Mouse (Mus musculus) heart, postnatal 0 days (tissue): Measurements from ENCODE around the gene Colgalt2. TPM values are rescaled to one million over a fixed set of nuclear protein-coding genes. Genes with fewer than 3 reads are reported as not detected.
A peak's percentile ranks its signal among the peaks of the same experiment; 100 is the strongest.

ENCODE experiments used
- ATAC-seq: fragments of 200-750 bp; cut with Nextera tagmentation; 2 replicates; pipeline ENCODE4 v1.8.0; 2017; ENCODE audit warnings: low read depth, moderate number of reproducible peaks, moderate library complexity; ENCODE audit not compliant: insufficient read depth
- DNase-seq: peaks from one replicate; pipeline ENCODE4 v3.0.0-alpha.2; 2016; ENCODE audit warnings: low spot score
- H3K27ac ChIP-seq: fragments of 300-500 bp; sonication (generic); 2 replicates; pipeline ENCODE4 v1.5.1; 2014; ENCODE audit warnings: low read depth, mild to moderate bottlenecking
- H3K27me3 ChIP-seq: fragments of 300-500 bp; sonication (generic); 2 replicates; pipeline ENCODE4 v1.6.1; 2014; ENCODE audit warnings: low read length, mixed read lengths; ENCODE audit not compliant: control insufficient read depth, insufficient read depth
- H3K36me3 ChIP-seq: fragments of 300-500 bp; sonication (generic); replicated peaks from 2 replicates; pipeline ENCODE4 v1.6.1; 2014; ENCODE audit warnings: low read length, mixed read lengths; ENCODE audit not compliant: control insufficient read depth, insufficient read depth
- H3K4me1 ChIP-seq: fragments of 300-500 bp; sonication (generic); 2 replicates; pipeline ENCODE4 v1.6.1; 2014; ENCODE audit warnings: antibody characterized with exemption; ENCODE audit not compliant: control insufficient read depth, insufficient read depth
- H3K4me2 ChIP-seq: fragments of 300-500 bp; sonication (generic); 2 replicates; pipeline ENCODE4 v1.6.1; 2014; ENCODE audit warnings: low read depth, mild to moderate bottlenecking, low read length, moderate library complexity
- H3K4me3 ChIP-seq: fragments of 300-500 bp; sonication (generic); 2 replicates; pipeline ENCODE4 v1.5.1; 2014; ENCODE audit warnings: low read depth, low read length
- H3K9ac ChIP-seq: fragments of 300-500 bp; sonication (generic); replicated peaks from 2 replicates; pipeline ENCODE4 v1.6.1; 2014; ENCODE audit warnings: low read depth, low read length, mixed read lengths
- H3K9me3 ChIP-seq: fragments of 300-500 bp; sonication (generic); replicated peaks from 2 replicates; pipeline ENCODE4 v1.6.1; 2016; ENCODE audit warnings: low read length; ENCODE audit not compliant: control insufficient read depth
- CTCF ChIP-seq: IDR thresholded peaks from 2 replicates; pipeline ENCODE4 v1.5.1; 2016; ENCODE audit warnings: antibody characterized with exemption, control low read depth, low read depth
- EP300 ChIP-seq: IDR thresholded peaks from 2 replicates; pipeline ENCODE4 v1.6.1; 2016; ENCODE audit warnings: antibody characterized with exemption, low read depth
- WGBS: fragments of 180-500 bp; shearing (Covaris S2); extraction: QIAGEN DNeasy Blood & Tissue Kit; methylation state at CpG from one replicate; pipeline ENCODE4 v1.1.7; 2014; 5-methylcytosine and 5-hydroxymethylcytosine counted together
- polyA plus RNA-seq: library from polyadenylated mRNA; unstranded; fragments of >200 nt; fragmentation: Nextera tagmentation; extraction: Ambion mirVana; gene quantifications from 2 replicates; pipeline ENCODE4 v1.2.1, GENCODE M21; 2015
- total RNA-seq: library from RNA; depleted of rRNA; stranded (reverse); fragments of >200 nt; gene quantifications from 2 replicates; pipeline ENCODE4 v1.2.3, GENCODE M21; 2014; ENCODE audit warnings: low replicate concordance

Gene Colgalt2
- total and polyA plus RNA-seq, 2 experiments from 2014 or later, result 1.7 to 4.6 TPM

DNA sequence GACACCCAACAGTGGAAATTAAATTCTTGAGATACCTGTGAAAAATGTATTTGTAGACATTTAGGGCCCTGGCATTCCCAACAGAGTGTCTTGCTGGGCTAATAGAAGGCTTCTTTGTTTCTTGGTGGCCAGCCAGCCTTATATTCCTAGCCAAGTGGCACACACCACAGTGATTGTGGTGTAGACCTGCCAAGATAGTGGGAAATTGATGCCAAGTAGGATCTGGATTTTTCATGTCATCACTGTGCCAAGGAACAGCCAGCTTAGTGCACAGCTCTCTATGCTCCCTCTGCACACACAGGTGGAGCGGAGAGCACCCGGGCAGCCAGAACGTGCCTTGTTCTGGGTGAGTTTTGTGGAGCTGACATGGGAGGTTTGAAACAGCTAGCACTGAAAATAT is 11.0 kb downstream of the Colgalt2 start:
- no peak overlapping the region for H3K27ac ChIP-seq
- no peaks in the 10 kb centered on the region for H3K4me1 ChIP-seq
- no peak overlapping the region for H3K4me3 ChIP-seq
- H3K27me3 ChIP-seq, result no peaks in the 10 kb centered on the region
- H3K36me3 ChIP-seq, result no peaks in the 10 kb centered on the region; the same call in 1 of the 2 replicates
- ATAC-seq (no peak), DNase-seq (no peak)
- no peak overlapping the region for H3K4me2 ChIP-seq
- no peaks in the 10 kb centered on the region for H3K9me3 ChIP-seq
- TF ChIP-seq EP300 (no peak), CTCF (no peak)
- H3K9ac ChIP-seq, result no peak overlapping the region
- WGBS, result 92% methylated on average over 3 of the region's 3 CpGs

DNA sequence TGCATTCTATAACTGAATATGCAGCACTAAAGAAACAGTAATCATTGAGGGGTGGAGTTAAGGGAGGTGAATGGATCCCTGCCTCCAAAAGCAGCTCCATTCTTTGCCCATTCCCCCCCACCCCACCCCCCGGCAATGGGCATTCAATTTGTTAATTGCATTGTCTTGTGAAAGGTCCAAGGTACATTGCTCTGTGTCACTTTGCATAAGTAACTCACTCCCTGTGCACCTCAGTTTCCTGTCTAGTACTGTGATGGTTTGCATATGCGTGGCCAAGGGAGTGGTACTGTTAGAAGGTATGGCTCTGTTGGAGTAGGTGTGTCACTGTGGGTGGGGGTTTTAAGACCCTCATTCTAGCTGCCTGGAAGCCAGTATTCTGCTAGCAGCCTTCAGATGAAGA is 13.5 kb downstream of the Colgalt2 start:
- Histone ChIP-seq H3K4me3 (no peak overlapping the region), H3K27ac (no peak overlapping the region), H3K4me2 (no peak overlapping the region), H3K4me1 (no peaks in the 10 kb centered on the region), H3K9me3 (no peaks in the 10 kb centered on the region), H3K9ac (no peak overlapping the region), H3K27me3 (no peaks in the 10 kb centered on the region), H3K36me3 (no peaks in the 10 kb centered on the region; the same call in 1 of the 2 replicates)
- DNase-seq (no peak), ATAC-seq (no peak)
- 94% methylated on average over 2 of the region's 2 CpGs for WGBS
- TF ChIP-seq CTCF, result no peak
- no peak for TF ChIP-seq EP300

GRCm38 (mm10) chr1:152413961-152414360 is 14.3 kb downstream of the Colgalt2 start:
- no peaks in the 10 kb centered on the region for H3K9me3 ChIP-seq
- no peaks in the 10 kb centered on the region for H3K4me1 ChIP-seq
- WGBS, result 60% methylated on average over 1 of the region's 1 CpGs
- no peak overlapping the region for H3K9ac ChIP-seq
- ATAC-seq, result no peak
- H3K4me2 ChIP-seq, result no peak overlapping the region
- no peak overlapping the region for H3K27ac ChIP-seq
- H3K27me3 ChIP-seq, result no peaks in the 10 kb centered on the region
- TF ChIP-seq EP300 (no peak), CTCF (no peak)
- no peak for DNase-seq
- no peak overlapping the region for H3K4me3 ChIP-seq
- H3K36me3 ChIP-seq, result no peaks in the 10 kb centered on the region; the same call in 1 of the 2 replicates

DNA sequence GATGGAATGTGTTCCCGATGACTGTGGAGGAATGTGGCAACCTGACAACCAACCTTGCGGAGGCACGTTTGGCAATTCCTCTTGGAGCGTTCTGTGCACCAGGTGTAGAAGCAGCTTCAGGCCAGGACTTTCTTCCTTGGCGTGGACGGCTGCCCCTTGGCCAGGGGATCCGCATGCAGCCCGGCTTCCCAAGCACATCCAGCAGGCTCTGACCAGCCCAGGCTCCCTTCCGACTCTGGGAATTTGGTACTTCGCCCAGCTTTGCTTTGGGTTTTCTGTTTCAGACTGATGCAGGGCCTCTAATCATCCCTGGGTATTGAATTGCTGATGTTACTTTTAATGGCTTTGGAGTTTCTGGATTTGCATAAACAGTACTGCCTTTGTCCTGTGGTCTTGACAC is 14.8 kb downstream of the Colgalt2 start:
- Histone ChIP-seq H3K4me1 (no peaks in the 10 kb centered on the region), H3K4me2 (no peak overlapping the region), H3K9ac (no peak overlapping the region), H3K27ac (no peak overlapping the region), H3K9me3 (no peaks in the 10 kb centered on the region), H3K4me3 (no peak overlapping the region), H3K27me3 (no peaks in the 10 kb centered on the region), H3K36me3 (no peaks in the 10 kb centered on the region; the same call in 1 of the 2 replicates)
- DNase-seq (no peak), ATAC-seq (no peak)
- WGBS, result 77% methylated on average over 10 of the region's 10 CpGs
- TF ChIP-seq CTCF (no peak), EP300 (no peak)

- Histone ChIP-seq H3K27ac (no peak overlapping the region), H3K27me3 (no peaks in the 10 kb centered on the region), H3K9ac (no peak overlapping the region), H3K4me1 (no peaks in the 10 kb centered on the region), H3K4me3 (no peak overlapping the region), H3K9me3 (no peaks in the 10 kb centered on the region), H3K36me3 (no peaks in the 10 kb centered on the region; the same call in 1 of the 2 replicates), H3K4me2 (no peak overlapping the region)
- DNase-seq (no peak), ATAC-seq (0 out of 2 replicates have a peak, but pooled peaks have one; percentile 24)
- TF ChIP-seq EP300 (no peak), CTCF (no peak)
- WGBS, result 45% methylated on average over 13 of the region's 13 CpGs
Measured at GRCm38 (mm10) chr1:152416306-152416904, 16.8 kb downstream of the Colgalt2 start.

DNA sequence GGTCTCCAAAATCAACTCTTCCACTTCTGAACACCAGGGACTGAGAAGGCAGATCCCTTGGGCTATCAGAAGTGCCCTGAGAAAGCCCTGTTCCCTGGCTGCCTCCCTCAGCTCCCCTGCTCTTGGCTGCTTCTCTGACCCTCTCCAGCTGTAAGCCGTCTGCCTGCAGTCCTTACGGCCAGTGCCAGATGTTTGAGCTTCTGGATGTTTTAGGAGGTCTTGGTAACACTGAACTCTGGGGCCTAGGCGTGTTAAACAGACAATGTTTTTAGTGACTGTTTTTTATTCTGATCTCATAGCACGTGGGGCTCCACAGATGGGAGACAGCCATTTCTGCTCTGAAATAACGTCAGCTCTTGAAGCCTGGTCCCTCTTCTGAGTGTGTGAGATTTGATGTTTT is 18.0 kb downstream of the Colgalt2 start:
- WGBS, result 41% methylated on average over 5 of the region's 5 CpGs
- no peak overlapping the region for H3K4me2 ChIP-seq
- peak overlapping the region; percentile 32; the same call in 1 of the 2 replicates for H3K27ac ChIP-seq
- TF ChIP-seq CTCF (no peak), EP300 (no peak)
- H3K9me3 ChIP-seq, result no peaks in the 10 kb centered on the region
- no peaks in the 10 kb centered on the region for H3K27me3 ChIP-seq
- no peak overlapping the region for H3K4me3 ChIP-seq
- DNase-seq (peak; percentile 36), ATAC-seq (peak; percentile 39; the same call in 1 of the 2 replicates)
- no peaks in the 10 kb centered on the region for H3K36me3 ChIP-seq
- no peak overlapping the region for H3K9ac ChIP-seq
- H3K4me1 ChIP-seq, result no peaks in the 10 kb centered on the region
